Mouse (Mus musculus) adrenal gland, postnatal 10 days (tissue): ENCODE data around the gene Ush1c. TPM values are rescaled to one million over a fixed set of nuclear protein-coding genes. Genes with fewer than 3 reads are reported as not detected.

ENCODE experiments used
- total RNA-seq, 2 experiments: library from RNA; stranded (reverse); gene quantifications; 2 replicates each; pipeline ENCODE4 v1.2.3; 2021

The Ush1c gene
- total RNA-seq, 2 experiments from 2014 or later, result 2.0 to 2.3 TPM

Other genes starting within 250 kb of the Ush1c start
- 10 to 100 TPM in 1 of 2 experiments, 1 to 10 TPM in 1; 8.2 to 13.6 TPM for gene Abcc6, start 208.2 kb downstream of the Ush1c start, total RNA-seq
- 10 to 100 TPM; 50.4 to 50.6 TPM for gene Nomo1, start 204.8 kb downstream of the Ush1c start, total RNA-seq
- gene Kcnj11, start 137.7 kb downstream of the Ush1c start, total RNA-seq, result 1 to 10 TPM; 1.7 to 4.9 TPM
- 1 to 10 TPM in 1 of 2 experiments, under 1 TPM in 1; 0.78 to 1.7 TPM for gene Abcc8, start 58.5 kb downstream of the Ush1c start, total RNA-seq
- gene Otog, start 2.5 kb upstream of the Ush1c start, total RNA-seq, result under 1 TPM; 0.06 to 0.09 TPM
- gene Myod1, start 138.0 kb upstream of the Ush1c start, total RNA-seq, result 1 to 10 TPM in 1 of 2 experiments, under 1 TPM in 1; 0.84 to 2.7 TPM
- 1 to 10 TPM in 1 of 2 experiments, under 1 TPM in 1; 0.63 to 1.7 TPM for gene Kcnc1, start 158.0 kb upstream of the Ush1c start, total RNA-seq